Comparison of ENCODE assay signal across 9 mouse cellular contexts in genomic region chr6:52765206-52765605, GRCm38 (mm10).
"Had no signal": no experiment of that assay in that cellular context is flagged by ENCODE, and none has a peak within 500 bp of the region (broad histone marks: within the 10 kb centered on the region; RNA-seq: fewer than 3 reads in every experiment).

No protein-coding gene starts in this region.

- DNase-seq: liver, postnatal 0 days; lung, adult 2 months; lung, postnatal 14 days; lung, postnatal 36 days; right cerebral cortex, postnatal 25 days; right cerebral cortex, postnatal 4 days; thymus, adult 2 months; thymus, postnatal 25 days; thymus, postnatal 4 days had no signal
